In genomic region chr10:123875459-123875858, GRCm38 (mm10) we compare ENCODE assay signal across 16 mouse cellular contexts.
A peak's percentile ranks its signal among the peaks of the same experiment; 100 is the strongest.
DNase-seq lines count a peak whose midpoint lies in the region; ATAC-seq and TF ChIP-seq lines count a peak whose summit lies in the region.
"Had no signal": no experiment of that assay in that cellular context is flagged by ENCODE, and none has a peak within 500 bp of the region (broad histone marks: within the 10 kb centered on the region; RNA-seq: fewer than 3 reads in every experiment).

No protein-coding gene starts in this region.

- WGBS in kidney, embryonic 14.5 days: 37% methylated on average over 3 of the region's 3 CpGs

- 0 out of 2 replicates have a peak, but pooled peaks cover 5% of the 10 kb centered on the region for H3K4me1 ChIP-seq in kidney, embryonic 14.5 days (ENCODE audit: control insufficient read depth, insufficient read depth, low read length)
- H3K4me1 ChIP-seq: heart, embryonic 12.5 days; liver, embryonic 13.5 days had no signal

- TF ChIP-seq POLR2A in brain, embryonic 14.5 days (IDR thresholded peaks at IDR 0.05; ENCODE audit: borderline replicate concordance, extremely low read depth, insufficient read depth, insufficient read length, poor library complexity, severe bottlenecking): no peak

- no peak overlapping the region for H3K27ac ChIP-seq in kidney, embryonic 14.5 days (ENCODE audit: low read depth, low read length)
- H3K27ac ChIP-seq: forebrain, embryonic 13.5 days; gastrocnemius, adult 2 months; hindbrain, embryonic 15.5 days; liver, embryonic 13.5 days had no signal

- no peak for TF ChIP-seq CTCF in brain, embryonic 14.5 days (IDR thresholded peaks at IDR 0.05; ENCODE audit: borderline replicate concordance, extremely low read depth, insufficient read depth, insufficient read length)

- no peak overlapping the region for H3K4me3 ChIP-seq in kidney, embryonic 14.5 days (ENCODE audit: low read length)
- H3K4me3 ChIP-seq: forebrain, embryonic 13.5 days; gastrocnemius, adult 2 months; heart, embryonic 12.5 days; hindbrain, embryonic 15.5 days; liver, embryonic 13.5 days had no signal

- no peak overlapping the region for H3K4me2 ChIP-seq in kidney, embryonic 14.5 days (replicated peaks; ENCODE audit: low read depth, low read length)
- H3K4me2 ChIP-seq: forebrain, embryonic 13.5 days; heart, embryonic 12.5 days; hindbrain, embryonic 15.5 days; liver, embryonic 13.5 days had no signal

- no peaks in the 10 kb centered on the region for H3K9me3 ChIP-seq in kidney, embryonic 14.5 days (ENCODE audit: control insufficient read depth, low read length)
- H3K9me3 ChIP-seq: forebrain, embryonic 13.5 days; heart, embryonic 12.5 days; hindbrain, embryonic 15.5 days; liver, embryonic 13.5 days had no signal

- H3K9ac ChIP-seq in kidney, embryonic 14.5 days (ENCODE audit: low read depth, low read length): no peak overlapping the region
- H3K9ac ChIP-seq: forebrain, embryonic 13.5 days; heart, embryonic 12.5 days; hindbrain, embryonic 15.5 days; liver, embryonic 13.5 days had no signal

- H3K27me3 ChIP-seq in kidney, embryonic 14.5 days (ENCODE audit: control insufficient read depth, insufficient read depth, low read length): no peaks in the 10 kb centered on the region
- H3K27me3 ChIP-seq: forebrain, embryonic 13.5 days; heart, embryonic 12.5 days; hindbrain, embryonic 15.5 days; liver, embryonic 13.5 days had no signal

- peak; percentile 90 for ATAC-seq in kidney, embryonic 14.5 days (ENCODE audit: low FRiP score, low TSS enrichment)

- H3K36me3 ChIP-seq in kidney, embryonic 14.5 days (ENCODE audit: control insufficient read depth, insufficient read depth, low read length): no peaks in the 10 kb centered on the region
- H3K36me3 ChIP-seq: heart, embryonic 12.5 days; hindbrain, embryonic 15.5 days; liver, embryonic 13.5 days had no signal

- DNase-seq in embryo, embryonic 11 days: peak; percentile 3
- no peak for DNase-seq in embryo, embryonic 9.5 days (ENCODE audit: extremely low spot score)
- peak; percentile 37 for DNase-seq in brain, embryonic 14.5 days (ENCODE audit: low read depth)
- peak; percentile 28 to 52 for DNase-seq in kidney, postnatal 4 days
- no peak for DNase-seq in cerebellum, postnatal 36 days
- no peak for DNase-seq in thymus, postnatal 4 days
- no peak for DNase-seq in layer of hippocampus, postnatal 14 days (ENCODE audit: low spot score in 2 of 2)
- DNase-seq: adrenal gland, adult 8-10 months; cerebellum, adult 11 months; gastrocnemius, adult 2 months; liver, embryonic 13.5 days; right cerebral cortex, postnatal 14 days had no signal

Comparison
In these comparisons a context has a peak if more than half of its experiments do, and no peak if none do; other contexts are left out.
1. DNase-seq: peak in embryo, embryonic 11 days (single experiment), brain, embryonic 14.5 days (single experiment) and kidney, postnatal 4 days (2 of 2); none in embryo, embryonic 9.5 days (single experiment), cerebellum, postnatal 36 days (0 of 2), thymus, postnatal 4 days (single experiment) and layer of hippocampus, postnatal 14 days (0 of 2).